Comparison of ENCODE assay signal across 21 mouse cellular contexts in genomic region chr17:43822630-43823029, GRCm38 (mm10). TPM values are rescaled to one million over a fixed set of nuclear protein-coding genes. Genes with fewer than 3 reads are reported as not detected.
A peak's percentile ranks its signal among the peaks of the same experiment; 100 is the strongest.
DNase-seq lines count a peak whose midpoint lies in the region; ATAC-seq and TF ChIP-seq lines count a peak whose summit lies in the region.
"Had no signal": no experiment of that assay in that cellular context is flagged by ENCODE, and none has a peak within 500 bp of the region (broad histone marks: within the 10 kb centered on the region; RNA-seq: fewer than 3 reads in every experiment).

No protein-coding gene starts in this region.

- H3K9ac ChIP-seq in hindbrain, embryonic 16.5 days (ENCODE audit: low read depth, low read length): no peak overlapping the region
- H3K9ac ChIP-seq in hindbrain, embryonic 14.5 days: no peak overlapping the region
- H3K9ac ChIP-seq in midbrain, embryonic 15.5 days: no peak overlapping the region
- H3K9ac ChIP-seq in midbrain, postnatal 0 days (replicated peaks; ENCODE audit: low read length, poor library complexity, severe bottlenecking): no peak overlapping the region
- H3K9ac ChIP-seq: embryonic facial prominence, embryonic 13.5 days; forebrain, embryonic 12.5 days; intestine, embryonic 15.5 days had no signal

- H3K4me1 ChIP-seq in heart, embryonic 10.5 days: peaks cover 9% of the 10 kb centered on the region
- H3K4me1 ChIP-seq in hindbrain, embryonic 16.5 days (ENCODE audit: control insufficient read depth, insufficient read depth, low read depth, low read length): peaks cover 4% of the 10 kb centered on the region
- H3K4me1 ChIP-seq in hindbrain, embryonic 14.5 days (replicated peaks; ENCODE audit: control insufficient read depth, insufficient read depth, low read length): peaks cover 6% of the 10 kb centered on the region; the same call in 1 of the 2 replicates
- H3K4me1 ChIP-seq in midbrain, embryonic 15.5 days: peaks cover 21% of the 10 kb centered on the region
- H3K4me1 ChIP-seq in midbrain, postnatal 0 days (ENCODE audit: insufficient read depth, low read length): peaks cover 11% of the 10 kb centered on the region; the same call in 1 of the 2 replicates
- H3K4me1 ChIP-seq: embryonic facial prominence, embryonic 13.5 days; forebrain, embryonic 12.5 days; intestine, embryonic 15.5 days had no signal

- 45% methylated on average over 2 of the region's 2 CpGs for WGBS in heart, embryonic 10.5 days
- 78% methylated on average over 2 of the region's 2 CpGs for WGBS in hindbrain, embryonic 16.5 days
- 64% methylated on average over 2 of the region's 2 CpGs for WGBS in hindbrain, embryonic 14.5 days
- 57% methylated on average over 2 of the region's 2 CpGs for WGBS in midbrain, embryonic 15.5 days
- 37% methylated on average over 2 of the region's 2 CpGs for WGBS in midbrain, postnatal 0 days

- no peaks in the 10 kb centered on the region for H3K9me3 ChIP-seq in heart, embryonic 10.5 days
- no peaks in the 10 kb centered on the region for H3K9me3 ChIP-seq in hindbrain, embryonic 16.5 days (ENCODE audit: control insufficient read depth, low read length)
- no peaks in the 10 kb centered on the region for H3K9me3 ChIP-seq in hindbrain, embryonic 14.5 days (ENCODE audit: control insufficient read depth, low read length)
- H3K9me3 ChIP-seq in midbrain, embryonic 15.5 days: no peaks in the 10 kb centered on the region
- H3K9me3 ChIP-seq in midbrain, postnatal 0 days (ENCODE audit: low read length): no peaks in the 10 kb centered on the region
- H3K9me3 ChIP-seq: embryonic facial prominence, embryonic 13.5 days; forebrain, embryonic 12.5 days; intestine, embryonic 15.5 days had no signal

- no peak overlapping the region for H3K4me3 ChIP-seq in heart, embryonic 10.5 days
- no peak overlapping the region for H3K4me3 ChIP-seq in hindbrain, embryonic 16.5 days (ENCODE audit: low read length)
- H3K4me3 ChIP-seq in hindbrain, embryonic 14.5 days (replicated peaks; ENCODE audit: low read length): no peak overlapping the region
- H3K4me3 ChIP-seq in midbrain, embryonic 15.5 days: no peak overlapping the region
- H3K4me3 ChIP-seq in midbrain, postnatal 0 days (ENCODE audit: low read depth, low read length): no peak overlapping the region
- H3K4me3 ChIP-seq: embryonic facial prominence, embryonic 13.5 days; forebrain, embryonic 12.5 days; gastrocnemius, adult 2 months; intestine, embryonic 15.5 days had no signal

- no peak for TF ChIP-seq CTCF in midbrain, postnatal 0 days (IDR thresholded peaks at IDR 0.05)

- DNase-seq in heart, embryonic 10.5 days (ENCODE audit: low spot score): peak; percentile 50
- DNase-seq in heart, postnatal 14 days: no peak
- no peak for DNase-seq in hindbrain, embryonic 14.5 days (ENCODE audit: low spot score)
- DNase-seq in midbrain, postnatal 0 days (ENCODE audit: low spot score): no peak
- DNase-seq: adrenal gland, postnatal 14 days; cerebellum, adult 11-12 months; cerebellum, adult 9-10 months; cerebellum, postnatal 25 days; gastrocnemius, adult 2 months; gastrocnemius, postnatal 25 days; heart, postnatal 4 days had no signal

- peak; percentile 16; the same call in 1 of the 2 replicates for ATAC-seq in hindbrain, embryonic 16.5 days
- no peak for ATAC-seq in hindbrain, embryonic 14.5 days (ENCODE audit: low FRiP score)
- peak; percentile 43 for ATAC-seq in midbrain, embryonic 15.5 days (replicated peaks)
- no peak for ATAC-seq in midbrain, postnatal 0 days (ENCODE audit: low FRiP score)
- ATAC-seq: activated CD4-positive, CD25-positive, alpha-beta regulatory T cell, adult 4 months; intestine, embryonic 15.5 days; Patski had no signal

- no peaks in the 10 kb centered on the region for H3K27me3 ChIP-seq in heart, embryonic 10.5 days (ENCODE audit: insufficient read depth, poor library complexity, severe bottlenecking)
- no peaks in the 10 kb centered on the region for H3K27me3 ChIP-seq in hindbrain, embryonic 16.5 days (replicated peaks; ENCODE audit: control insufficient read depth, insufficient read depth, low read length)
- H3K27me3 ChIP-seq in hindbrain, embryonic 14.5 days (ENCODE audit: control insufficient read depth, insufficient read depth, low read length): no peaks in the 10 kb centered on the region
- H3K27me3 ChIP-seq in midbrain, embryonic 15.5 days (replicated peaks): no peaks in the 10 kb centered on the region
- no peaks in the 10 kb centered on the region for H3K27me3 ChIP-seq in midbrain, postnatal 0 days (ENCODE audit: insufficient read depth, low read length)
- H3K27me3 ChIP-seq: CH12.LX; embryonic facial prominence, embryonic 13.5 days; forebrain, embryonic 12.5 days; intestine, embryonic 15.5 days; Patski had no signal

- no peak overlapping the region for H3K27ac ChIP-seq in heart, embryonic 10.5 days
- H3K27ac ChIP-seq in hindbrain, embryonic 16.5 days (ENCODE audit: low read depth, low read length): peak overlapping the region; percentile 51; the same call in 1 of the 2 replicates
- H3K27ac ChIP-seq in hindbrain, embryonic 14.5 days: no peak overlapping the region
- H3K27ac ChIP-seq in midbrain, embryonic 15.5 days: peak overlapping the region; percentile 70
- H3K27ac ChIP-seq in midbrain, postnatal 0 days (ENCODE audit: low read depth, low read length): peak overlapping the region; percentile 58; the same call in 1 of the 2 replicates
- H3K27ac ChIP-seq: embryonic facial prominence, embryonic 13.5 days; forebrain, embryonic 12.5 days; gastrocnemius, adult 2 months; intestine, embryonic 15.5 days had no signal

- H3K4me2 ChIP-seq in hindbrain, embryonic 16.5 days (ENCODE audit: low read length): peak overlapping the region; percentile 15; the same call in 1 of the 2 replicates
- H3K4me2 ChIP-seq in hindbrain, embryonic 14.5 days (replicated peaks): no peak overlapping the region
- H3K4me2 ChIP-seq in midbrain, embryonic 15.5 days: peak overlapping the region; percentile 30; the same call in 1 of the 2 replicates
- H3K4me2 ChIP-seq in midbrain, postnatal 0 days (ENCODE audit: low read depth, low read length, poor library complexity, severe bottlenecking): peak overlapping the region; percentile 18; the same call in 1 of the 2 replicates
- H3K4me2 ChIP-seq: embryonic facial prominence, embryonic 13.5 days; forebrain, embryonic 12.5 days; heart, embryonic 11.5 days; intestine, embryonic 15.5 days had no signal

- intact Hi-C loops in heart, postnatal 14 days (cut with DNase I): no loop called here

- no peaks in the 10 kb centered on the region for H3K36me3 ChIP-seq in heart, embryonic 10.5 days
- H3K36me3 ChIP-seq in hindbrain, embryonic 16.5 days (ENCODE audit: control insufficient read depth, insufficient read depth, low read length): no peaks in the 10 kb centered on the region
- H3K36me3 ChIP-seq in hindbrain, embryonic 14.5 days (replicated peaks; ENCODE audit: control insufficient read depth, insufficient read depth): no peaks in the 10 kb centered on the region
- H3K36me3 ChIP-seq in midbrain, embryonic 15.5 days (replicated peaks): no peaks in the 10 kb centered on the region
- no peaks in the 10 kb centered on the region for H3K36me3 ChIP-seq in midbrain, postnatal 0 days (ENCODE audit: insufficient read depth, low read length)
- H3K36me3 ChIP-seq: embryonic facial prominence, embryonic 13.5 days; forebrain, embryonic 12.5 days; intestine, embryonic 15.5 days had no signal

RNA-seq across cellular contexts. Expression of gene Rcan2, which starts 21.5 kb away (rescaled TPM):
- polyA plus RNA-seq in heart, embryonic 10.5 days (2016; fragmentation: Nextera tagmentation; extraction: Ambion mirVana): 14.5 and 28.9 TPM in 2 replicates
- 100 to 1,000 TPM; 269 TPM for total RNA-seq in heart, postnatal 14 days (2021)
- polyA plus RNA-seq in hindbrain, embryonic 16.5 days (2015; fragmentation: Nextera tagmentation; extraction: Ambion mirVana): 136 and 147 TPM in 2 replicates
- polyA plus RNA-seq in hindbrain, embryonic 14.5 days (2014; fragmentation: Nextera tagmentation; extraction: Ambion mirVana): 118 and 124 TPM in 2 replicates
- polyA plus RNA-seq in midbrain, embryonic 15.5 days (2015; fragmentation: Nextera tagmentation; extraction: Ambion mirVana): 118 and 128 TPM in 2 replicates
- total RNA-seq in midbrain, postnatal 0 days (2014; rRNA removed): 136 and 142 TPM in 2 replicates
- polyA plus RNA-seq in midbrain, postnatal 0 days (2015; fragmentation: Nextera tagmentation; extraction: Ambion mirVana): 82.2 and 96.7 TPM in 2 replicates
- total RNA-seq: granulocyte monocyte progenitor cell, adult 5-6 weeks had no signal
- polyA plus RNA-seq: activated CD4-positive, CD25-positive, alpha-beta regulatory T cell, adult 4 months had no signal

Comparison
In these comparisons a context has a peak if more than half of its experiments do, and no peak if none do; other contexts are left out.
1. H3K27ac ChIP-seq: peak in hindbrain, embryonic 16.5 days (single experiment), midbrain, embryonic 15.5 days (single experiment) and midbrain, postnatal 0 days (single experiment); none in heart, embryonic 10.5 days (single experiment) and hindbrain, embryonic 14.5 days (single experiment).
2. ATAC-seq: peak in hindbrain, embryonic 16.5 days (single experiment) and midbrain, embryonic 15.5 days (single experiment); none in hindbrain, embryonic 14.5 days (single experiment) and midbrain, postnatal 0 days (single experiment).